Mouse (Mus musculus) T-helper 17 cell (primary cell): Measurements from ENCODE around the gene Ppbp.

Experiments used
- in situ Hi-C, 2 experiments: fragments of 300-600 bp; cut with MboI, MseI; formaldehyde crosslinking; loops; 1 replicate in 1 of 2; 2 replicates in 1 of 2; pipeline ENCODE4 v1.15.1; 2025; ENCODE audit warnings: high pct_unique_total_duplicates in 2 of 2

Ppbp gene

GRCm38 (mm10) chr5:90768218-90768617, at the start of gene Ppbp:
Gene Ppbp (plus strand): TSS chr5:90768518.
- in situ Hi-C loops = no loop called here

- in situ Hi-C loops = no loop called here
These were observed 45.7 kb upstream of the Ppbp start for GRCm38 (mm10) chr5:90722656-90723055.

GRCm38 (mm10) chr5:90728254-90728653, 40.1 kb upstream of the Ppbp start:
- in situ Hi-C loops = no loop called here

DNA sequence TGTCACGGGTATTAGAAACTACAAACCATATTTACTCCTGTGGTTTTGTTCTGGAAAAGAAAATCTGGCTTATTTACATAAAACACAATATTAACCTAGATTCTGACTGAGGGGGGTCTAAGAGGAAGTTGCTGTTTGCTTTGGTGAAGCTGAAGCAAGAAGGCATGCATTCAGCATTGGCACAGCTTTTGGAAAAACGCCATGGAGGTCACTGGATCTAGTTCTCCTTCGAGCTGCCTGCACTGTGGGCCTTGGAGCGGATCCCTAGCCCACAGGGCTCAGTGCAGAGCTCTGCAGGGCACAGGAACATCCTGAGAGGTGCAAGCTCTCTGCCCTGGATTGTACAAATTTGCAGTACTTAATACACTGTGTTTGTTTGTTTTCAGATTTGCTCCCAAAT, 36.8 kb upstream of the Ppbp start:
- in situ Hi-C loops = no loop called here

GRCm38 (mm10) chr5:90742029-90742428, 26.3 kb upstream of the Ppbp start:
- in situ Hi-C loops = no loop called here

- in situ Hi-C loops = no loop called here
These were observed 14.4 kb upstream of the Ppbp start for GRCm38 (mm10) chr5:90753934-90754333.

- in situ Hi-C loops = no loop called here
These were observed 10.2 kb upstream of the Ppbp start for GRCm38 (mm10) chr5:90758020-90758605.

GRCm38 (mm10) chr5:90759077-90760065, 8.9 kb upstream of the Ppbp start, which contains the start of gene Cxcl5:
Gene Cxcl5 (plus strand): TSS chr5:90759360.
- in situ Hi-C loops = no loop called here

DNA sequence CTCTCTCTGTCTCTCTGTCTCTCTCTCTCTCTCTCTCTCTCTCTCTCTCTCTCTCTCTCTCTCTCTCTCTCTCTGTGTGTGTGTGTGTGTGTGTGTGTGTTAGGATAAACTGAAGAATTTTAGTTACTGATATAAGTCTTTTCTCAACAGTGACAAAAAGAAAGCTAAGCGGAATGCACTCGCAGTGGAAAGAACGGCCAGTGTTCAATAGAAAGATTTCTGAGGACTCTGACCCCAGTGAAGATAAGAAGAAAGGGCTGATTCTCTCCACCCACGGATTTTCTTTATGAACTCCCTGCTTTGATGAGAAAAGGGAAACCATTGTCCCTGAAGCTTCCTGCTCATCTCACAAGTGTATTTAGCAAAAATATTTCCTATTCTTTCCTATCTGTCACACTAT, 8.0 kb upstream of the Ppbp start:
- in situ Hi-C loops = no loop called here

DNA sequence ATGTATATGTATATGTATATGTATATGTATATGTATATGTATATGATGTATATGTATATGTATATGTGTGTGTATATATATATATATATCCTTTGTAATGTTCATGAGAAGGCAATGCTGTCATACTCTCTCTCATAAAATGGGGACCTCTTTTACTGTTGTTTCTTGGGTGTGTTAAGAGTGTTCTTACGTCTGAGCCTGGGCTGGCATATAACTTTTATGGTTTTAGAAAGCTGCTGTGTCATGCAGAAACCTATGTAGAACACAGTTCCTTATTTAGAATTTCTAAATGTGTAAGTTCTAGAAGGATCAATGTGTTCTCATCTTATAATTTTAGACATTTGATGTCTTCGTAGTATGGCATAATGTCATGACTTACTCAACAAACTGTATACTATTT, 7.5 kb upstream of the Ppbp start:
- in situ Hi-C loops = no loop called here

DNA sequence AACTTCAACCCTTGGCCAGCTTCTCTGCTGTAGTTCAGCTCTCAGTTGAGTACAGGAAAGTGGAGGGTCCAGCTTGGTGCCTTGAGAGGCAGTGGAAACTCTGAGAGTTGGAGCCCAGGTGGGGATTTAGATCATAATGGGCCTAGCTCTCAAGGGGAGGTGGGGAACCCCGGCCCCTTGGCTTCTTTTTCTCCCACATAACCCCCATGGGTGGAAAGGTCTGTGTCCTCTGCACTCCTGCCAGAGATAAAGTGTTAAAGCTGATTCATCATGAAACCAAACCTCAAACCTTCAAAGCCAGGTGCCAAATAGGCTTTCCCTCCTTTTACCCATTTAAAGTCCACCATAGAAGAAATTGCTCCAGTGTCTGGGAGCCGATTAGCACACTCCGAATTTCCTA, 6.5 kb upstream of the Ppbp start:
- in situ Hi-C loops = no loop called here

GRCm38 (mm10) chr5:90763912-90764665, 4.2 kb upstream of the Ppbp start:
- in situ Hi-C loops = no loop called here

DNA sequence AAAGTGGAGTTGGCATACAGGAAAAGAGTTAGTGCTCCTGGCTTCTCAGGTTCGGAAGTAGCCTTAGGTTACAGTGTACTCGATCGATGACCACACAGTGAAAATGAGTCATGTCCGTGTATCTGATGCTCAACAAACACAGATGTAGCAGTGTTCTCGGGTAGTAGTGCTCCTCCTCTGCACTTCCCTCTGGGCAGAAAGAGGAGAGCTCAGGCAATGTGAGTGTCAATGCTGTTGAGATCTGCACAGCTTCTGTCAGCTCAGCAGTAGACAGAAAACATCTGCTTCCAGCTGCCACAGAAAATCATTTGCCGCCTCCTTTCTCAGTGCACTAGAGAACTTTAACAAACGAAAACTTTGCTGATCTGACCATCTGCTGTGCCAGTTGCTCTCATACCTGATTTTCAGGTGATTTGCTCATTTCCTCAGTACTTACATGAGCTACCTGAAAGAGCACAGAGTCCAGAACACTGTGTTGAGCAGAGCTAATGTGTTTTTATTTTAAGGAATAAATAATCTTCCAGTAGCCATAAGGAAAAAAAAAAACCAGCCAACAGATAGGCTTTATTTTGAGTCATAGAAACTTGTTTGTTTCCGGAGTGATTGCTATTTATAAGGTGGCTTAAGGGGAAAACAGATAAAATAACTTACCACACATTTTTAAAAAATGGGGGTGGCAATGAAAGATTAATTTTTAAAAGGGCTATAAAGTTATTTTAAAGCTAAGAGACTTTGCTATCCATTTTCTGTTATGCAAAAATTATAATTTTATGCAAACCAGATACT, 2.3 kb upstream of the Ppbp start:
- in situ Hi-C loops = no loop called here

DNA sequence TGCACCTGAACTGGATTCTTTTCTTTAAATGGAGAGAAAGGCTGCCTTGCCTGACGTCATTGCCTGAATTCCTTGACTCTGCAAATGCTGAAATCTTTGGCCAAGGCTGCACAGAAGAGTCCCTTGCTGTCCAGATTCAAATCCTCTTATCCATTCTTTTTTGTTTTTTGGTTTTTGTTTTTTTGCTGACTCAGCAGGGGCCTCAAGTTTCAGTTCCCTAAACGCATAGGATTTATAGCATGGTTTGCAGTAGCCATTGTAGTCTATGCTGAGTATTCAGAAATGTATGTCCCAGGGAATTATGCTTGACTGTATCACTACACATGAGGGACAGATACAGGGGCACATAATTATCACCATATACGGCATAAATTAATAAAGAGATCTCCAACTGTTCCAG, 3.1 kb downstream of the Ppbp start:
- in situ Hi-C loops = no loop called here

DNA sequence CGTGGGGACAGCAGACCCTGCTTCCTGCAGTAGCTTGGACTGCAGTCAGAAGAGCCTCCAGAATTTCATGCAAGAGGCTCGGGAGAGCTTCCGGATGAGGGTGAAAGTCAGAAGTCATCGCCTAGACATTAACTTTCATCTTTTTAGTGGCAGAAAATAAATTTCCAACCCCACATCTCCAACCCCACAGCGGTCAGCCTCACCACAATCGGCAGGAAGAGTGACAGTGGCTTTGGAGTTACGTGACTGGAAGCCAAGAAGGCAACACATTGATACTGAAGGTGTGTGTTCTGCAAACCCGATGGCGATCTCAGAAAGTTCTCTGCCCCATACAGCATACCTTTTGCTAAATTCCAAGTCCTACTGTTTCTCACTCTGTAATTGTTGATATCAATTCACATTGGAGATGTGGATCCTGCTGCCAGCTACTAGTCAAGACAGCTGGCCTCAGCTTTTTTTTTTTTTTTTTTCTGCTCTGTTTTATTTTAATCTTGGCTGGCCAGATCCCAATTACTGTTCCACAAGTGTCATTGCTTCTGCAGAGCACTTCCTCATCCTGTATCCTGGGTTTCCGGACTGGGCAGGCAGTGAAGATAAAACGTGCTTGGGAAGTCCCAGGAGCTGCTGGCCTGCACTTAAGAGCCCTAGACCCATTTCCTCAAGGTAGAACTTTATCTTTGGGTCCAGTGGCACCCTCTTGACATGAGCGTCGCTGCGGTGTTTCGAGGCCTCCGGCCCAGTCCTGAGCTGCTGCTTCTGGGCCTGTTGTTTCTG, 3.7 kb downstream of the Ppbp start, which contains the start of gene Pf4:
TSS of gene Pf4 (plus strand) at position 556 of the 774 bp plus-strand sequence.
- in situ Hi-C loops = no loop called here

DNA sequence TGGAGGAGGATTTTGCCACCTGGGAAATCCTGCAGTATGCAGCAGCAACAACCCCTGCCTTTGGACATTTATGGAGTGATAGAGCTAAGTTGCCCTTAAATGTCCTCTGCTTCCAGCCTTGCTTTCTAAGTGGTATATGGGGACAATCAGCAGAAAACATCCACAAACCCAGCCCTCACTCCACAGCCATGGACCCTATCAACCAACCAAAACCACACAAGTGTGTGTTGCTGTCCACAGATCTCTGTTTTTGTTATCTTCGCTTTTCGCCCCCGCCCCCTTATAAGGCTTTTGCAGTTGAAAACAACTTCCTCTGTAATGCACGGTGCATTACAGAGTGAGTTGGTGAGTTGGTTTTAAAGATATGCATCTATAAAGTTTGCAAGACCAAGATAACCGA, 7.2 kb downstream of the Ppbp start:
- in situ Hi-C loops = no loop called here

GRCm38 (mm10) chr5:90777621-90778020, 9.3 kb downstream of the Ppbp start:
- in situ Hi-C loops = no loop called here

DNA sequence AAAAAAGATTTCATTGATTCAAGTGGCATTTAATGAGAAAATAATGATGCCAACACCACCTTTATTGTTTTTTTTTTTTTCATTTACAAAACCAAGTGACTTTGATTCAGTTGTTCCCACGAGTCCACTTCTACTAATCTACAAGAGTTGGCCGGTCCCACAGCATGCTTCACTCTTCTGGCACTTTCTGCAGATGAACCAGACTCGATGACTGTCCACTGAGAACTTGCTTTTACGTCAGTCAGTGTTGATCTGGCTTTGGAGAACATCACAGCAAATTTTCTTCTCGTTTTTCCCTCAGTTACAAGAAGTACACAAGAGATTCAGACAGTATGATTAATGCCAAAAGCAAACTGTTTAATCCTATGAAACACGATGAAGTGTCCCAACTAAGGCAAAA, 10.5 kb downstream of the Ppbp start:
- in situ Hi-C loops = no loop called here

- in situ Hi-C loops = loop anchor here in 1 of 2 experiments (5.0 kb wide), 1 partner anchor 131 kb away; no protein-coding TSS in a partner anchor
These were observed 15.4 kb downstream of the Ppbp start for GRCm38 (mm10) chr5:90783697-90784096.
